Mouse (Mus musculus) MEL (cell line): ENCODE measurements around the gene Fto. TPM values are rescaled to one million over a fixed set of nuclear protein-coding genes. Genes with fewer than 3 reads are reported as not detected.

Source experiments
- DNase-seq: peaks from one replicate; pipeline ENCODE4 v3.0.0; 2011; ENCODE audit warnings: low read depth, low spot score
- H3K27ac ChIP-seq: 2 replicates; pipeline ENCODE4 v1.5.1; 2012; ENCODE audit warnings: low read depth, mild to moderate bottlenecking, control low read depth, low read length, moderate library complexity; ENCODE audit not compliant: control insufficient read depth
- H3K27me3 ChIP-seq, 2 experiments: fragments of 150-350 bp in 1 of 2; sonication (generic) in 1 of 2; 2 replicates each; pipeline ENCODE4 v1.6.1; 2012; ENCODE audit warnings: low read length in 2 of 2, mild to moderate bottlenecking in 2 of 2, improper control_type of control experiment in 1 of 2, moderate library complexity in 1 of 2; ENCODE audit not compliant: insufficient read depth in 2 of 2, control insufficient read depth in 1 of 2
- H3K36me3 ChIP-seq, 2 experiments: 2 replicates each; pipeline ENCODE4 v1.6.1; 2012 to 2014; ENCODE audit warnings: low read length in 2 of 2, improper control_type of control experiment in 1 of 2, inconsistent platforms in 1 of 2, mild to moderate bottlenecking in 1 of 2; ENCODE audit not compliant: insufficient read depth in 2 of 2, control insufficient read depth in 1 of 2
- H3K4me1 ChIP-seq, 2 experiments: fragments of 150-350 bp in 1 of 2; sonication (generic) in 1 of 2; 2 replicates each; pipeline ENCODE4 v1.6.1; 2012; ENCODE audit warnings: low read length in 2 of 2, improper control_type of control experiment in 1 of 2, mild to moderate bottlenecking in 1 of 2; ENCODE audit not compliant: insufficient read depth in 2 of 2, control insufficient read depth in 1 of 2
- H3K4me3 ChIP-seq, 2 experiments: fragments of 150-350 bp in 1 of 2; sonication (generic) in 1 of 2; 2 replicates each; pipeline ENCODE4 v1.5.1; 2012; ENCODE audit warnings: low read depth in 2 of 2, low read length in 2 of 2, mild to moderate bottlenecking in 2 of 2, moderate library complexity in 2 of 2, control low read depth in 1 of 2, improper control_type of control experiment in 1 of 2; ENCODE audit not compliant: control insufficient read depth in 1 of 2, insufficient read depth in 1 of 2
- H3K79me2 ChIP-seq: 2 replicates; pipeline ENCODE4 v1.6.1; 2012; ENCODE audit warnings: mild to moderate bottlenecking, low read length, moderate library complexity; ENCODE audit not compliant: control insufficient read depth, poor library complexity, insufficient read depth
- H3K9ac ChIP-seq: 2 replicates; pipeline ENCODE4 v1.6.1; 2012; ENCODE audit warnings: low read depth, mild to moderate bottlenecking, control low read depth, low read length, moderate library complexity; ENCODE audit not compliant: control insufficient read depth, poor library complexity, severe bottlenecking
- H3K9me3 ChIP-seq: fragments of 150-350 bp; sonication (generic); replicated peaks from 2 replicates; pipeline ENCODE4 v1.6.1; 2012; ENCODE audit warnings: mild to moderate bottlenecking, low read length, improper control_type of control experiment, moderate library complexity; ENCODE audit not compliant: insufficient read depth
- BHLHE40 ChIP-seq: IDR thresholded peaks from 2 replicates; pipeline ENCODE4 v1.6.1; 2012; ENCODE audit warnings: low read depth, mild to moderate bottlenecking, inconsistent platforms, low read length, improper control_type of control experiment, borderline replicate concordance
- CHD1 ChIP-seq: IDR thresholded peaks from 2 replicates; pipeline ENCODE4 v1.6.1; 2012; ENCODE audit warnings: low read depth, mild to moderate bottlenecking, inconsistent platforms, low read length, improper control_type of control experiment
- CHD2 ChIP-seq: IDR thresholded peaks from 2 replicates; pipeline ENCODE4 v1.6.1; 2011; ENCODE audit warnings: low read length, improper control_type of control experiment
- ETS1 ChIP-seq: IDR thresholded peaks from 2 replicates; pipeline ENCODE4 v1.6.1; 2012; ENCODE audit warnings: low read depth, mild to moderate bottlenecking, inconsistent platforms, low read length, improper control_type of control experiment, moderate library complexity
- GABPA ChIP-seq: IDR thresholded peaks from 2 replicates; pipeline ENCODE4 v1.6.1; 2012; ENCODE audit warnings: low read depth, mild to moderate bottlenecking, inconsistent platforms, low read length, improper control_type of control experiment, moderate library complexity
- HCFC1 ChIP-seq: IDR thresholded peaks from 2 replicates; pipeline ENCODE4 v1.6.1; 2012; ENCODE audit warnings: low read depth, mild to moderate bottlenecking, inconsistent platforms, low read length, improper control_type of control experiment, moderate library complexity
- KAT2A ChIP-seq: conservative IDR thresholded peaks from 2 replicates; pipeline ENCODE4 v1.6.1; 2012; ENCODE audit warnings: low read depth, low read length, improper control_type of control experiment, inconsistent platforms
- MYC ChIP-seq: IDR thresholded peaks from 2 replicates; pipeline ENCODE4 v1.6.1; 2011; ENCODE audit warnings: low read depth, mild to moderate bottlenecking, low read length, improper control_type of control experiment, moderate library complexity
- NELFE ChIP-seq: IDR thresholded peaks from 2 replicates; pipeline ENCODE4 v1.6.1; 2011; ENCODE audit warnings: low read depth, low read length, improper control_type of control experiment
- POLR2A ChIP-seq, 2 experiments: IDR thresholded peaks; 2 replicates each; pipeline ENCODE4 v1.6.1; 2011 to 2012; ENCODE audit warnings: low read length in 2 of 2, mild to moderate bottlenecking in 2 of 2, control low read depth in 1 of 2, improper control_type of control experiment in 1 of 2, low read depth in 1 of 2, moderate library complexity in 1 of 2; ENCODE audit not compliant: control insufficient read depth in 1 of 2, insufficient read depth in 1 of 2, poor library complexity in 1 of 2
- POLR2AphosphoS2 ChIP-seq: IDR thresholded peaks from 2 replicates; pipeline ENCODE4 v1.6.1; 2011; ENCODE audit warnings: low read length, improper control_type of control experiment
- RAD21 ChIP-seq: IDR thresholded peaks from 2 replicates; pipeline ENCODE4 v1.6.1; 2011; ENCODE audit warnings: mild to moderate bottlenecking, low read depth, low read length, improper control_type of control experiment
- RCOR1 ChIP-seq: IDR thresholded peaks from 2 replicates; pipeline ENCODE4 v1.6.1; 2012; ENCODE audit warnings: low read depth, mild to moderate bottlenecking, inconsistent platforms, low read length, improper control_type of control experiment
- SIN3A ChIP-seq: IDR thresholded peaks from 2 replicates; pipeline ENCODE4 v1.6.1; 2012; ENCODE audit warnings: low read length, improper control_type of control experiment, inconsistent platforms
- SMC3 ChIP-seq: IDR thresholded peaks from 2 replicates; pipeline ENCODE4 v1.6.1; 2011; ENCODE audit warnings: low read depth, low read length, improper control_type of control experiment
- TCF12 ChIP-seq: IDR thresholded peaks from 2 replicates; pipeline ENCODE4 v1.6.1; 2014; ENCODE audit warnings: low read depth, mild to moderate bottlenecking, inconsistent platforms, low read length, improper control_type of control experiment, moderate library complexity
- UBTF ChIP-seq: IDR thresholded peaks from 2 replicates; pipeline ENCODE4 v1.6.1; 2012; ENCODE audit warnings: low read depth, mild to moderate bottlenecking, inconsistent platforms, low read length, improper control_type of control experiment, moderate library complexity, borderline replicate concordance; ENCODE audit not compliant: insufficient read depth
- ZC3H11A ChIP-seq: IDR thresholded peaks from 2 replicates; pipeline ENCODE4 v1.6.1; 2012; ENCODE audit warnings: low read depth, mild to moderate bottlenecking, inconsistent platforms, low read length, improper control_type of control experiment
- ZKSCAN1 ChIP-seq: IDR thresholded peaks from 2 replicates; pipeline ENCODE4 v1.6.1; 2012; ENCODE audit warnings: low read depth, mild to moderate bottlenecking, inconsistent platforms, low read length, improper control_type of control experiment, moderate library complexity
- polyA plus RNA-seq, 2 experiments: library from polyadenylated mRNA; stranded (reverse) in 1 of 2; unstranded in 1 of 2; fragments of >175 nt in 1 of 2; fragments of >200 nt in 1 of 2; gene quantifications; 2 replicates each; pipeline versions ENCODE4 v1.2.1 to v1.2.4; 2012; ENCODE audit warnings: low replicate concordance in 2 of 2, low read depth in 1 of 2; ENCODE audit not compliant: insufficient read length in 2 of 2, insufficient read depth in 1 of 2, missing spikeins in 1 of 2
- total RNA-seq: library from RNA; depleted of rRNA; stranded (reverse); fragments of 300-350 nt; gene quantifications from 2 replicates; pipeline ENCODE4 v1.2.3, GENCODE M21; 2012

Fto gene
- total and polyA plus RNA-seq, 3 experiments, result 13.5 to 41.1 TPM; not detected in 1

- Histone ChIP-seq H3K27me3 (no peaks in the 10 kb centered on the region), H3K79me2 (no peaks in the 10 kb centered on the region), H3K4me3 (no peak overlapping the region), H3K27ac (no peak overlapping the region), H3K9ac (no peak overlapping the region), H3K9me3 (no peaks in the 10 kb centered on the region), H3K4me1 (peaks cover 13 to 20% of the 10 kb centered on the region in 2 experiments), H3K36me3 (peaks cover 0 to 16% of the 10 kb centered on the region in 2 experiments; a peak in 3 of 4 replicates)
- TF ChIP-seq SMC3, result no peak
- TF ChIP-seq SIN3A, result 0 out of 2 replicates have a peak, but pooled peaks have one; percentile 43
- peak; percentile 85 for TF ChIP-seq ETS1
- no peak for DNase-seq
Measured at GRCm38 (mm10) chr8:91538109-91538508, 224.8 kb downstream of the Fto start.

- Histone ChIP-seq H3K9me3 (no peaks in the 10 kb centered on the region), H3K27ac (no peak overlapping the region), H3K4me1 (peaks cover 11 to 14% of the 10 kb centered on the region in 2 experiments), H3K27me3 (no peaks in the 10 kb centered on the region), H3K36me3 (peaks cover 0 to 10% of the 10 kb centered on the region in 2 experiments; a peak in 3 of 4 replicates), H3K79me2 (no peaks in the 10 kb centered on the region), H3K9ac (no peak overlapping the region), H3K4me3 (no peak overlapping the region)
- TF ChIP-seq SIN3A (no peak), CHD1 (no peak), GABPA (no peak), POLR2AphosphoS2 (no peak), RAD21 (no peak), ZKSCAN1 (no peak), HCFC1 (no peak), NELFE (no peak), ZC3H11A (no peak), KAT2A (no peak), UBTF (no peak), CHD2 (no peak)
- no peak for DNase-seq
Measured at GRCm38 (mm10) chr8:91538892-91539291, 225.6 kb downstream of the Fto start.

GRCm38 (mm10) chr8:91539586-91539985 lies 226.3 kb downstream of the Fto start:
- no peak for DNase-seq
- TF ChIP-seq ETS1, result no peak
- TF ChIP-seq CHD2, result no peak
- no peak for TF ChIP-seq CHD1
- no peak for TF ChIP-seq POLR2AphosphoS2
- no peak for TF ChIP-seq BHLHE40
- TF ChIP-seq TCF12, result no peak
- no peak for TF ChIP-seq MYC
- no peak for TF ChIP-seq RCOR1
- TF ChIP-seq GABPA, result no peak
- no peak for TF ChIP-seq KAT2A
- TF ChIP-seq POLR2A (IDR thresholded peaks at IDR 0.05; ENCODE audit: control insufficient read depth in 1 of 2, insufficient read depth in 1 of 2, low read depth in 1 of 2, low read length in 2 of 2, poor library complexity in 1 of 2), result no peak
- no peak for TF ChIP-seq SIN3A
- TF ChIP-seq, all 39 proteins: peak for 0
- Histone ChIP-seq H3K9me3 (no peaks in the 10 kb centered on the region), H3K27ac (no peak overlapping the region), H3K36me3 (peaks cover 0 to 8% of the 10 kb centered on the region in 2 experiments; a peak in 3 of 4 replicates), H3K4me1 (peaks cover 5 to 8% of the 10 kb centered on the region in 2 experiments), H3K4me3 (no peak overlapping the region), H3K79me2 (no peaks in the 10 kb centered on the region), H3K9ac (no peak overlapping the region), H3K27me3 (no peaks in the 10 kb centered on the region)
